In the genomic region with DNA sequence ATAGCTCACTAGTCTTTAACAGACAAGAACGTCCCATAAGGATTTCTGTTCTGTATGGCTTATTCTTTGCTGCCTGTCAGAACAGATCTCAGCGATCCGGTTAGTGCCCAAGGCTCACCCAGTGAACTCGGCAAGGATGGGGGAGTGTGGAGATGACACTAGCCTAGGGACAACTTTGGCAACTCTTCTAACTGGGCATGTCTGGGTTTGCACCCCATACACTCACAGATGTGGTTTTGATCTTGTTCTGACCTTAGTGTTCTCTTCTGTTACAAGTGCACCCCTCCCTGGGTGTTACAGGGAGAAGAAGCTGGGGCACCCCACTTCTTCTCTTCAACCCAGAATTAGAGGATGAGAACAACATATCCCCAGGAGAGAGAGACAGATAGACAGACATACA, we compare ENCODE assay signal across 8 mouse cellular contexts. TPM values are rescaled to one million over a fixed set of nuclear protein-coding genes. Genes with fewer than 3 reads are reported as not detected.
DNase-seq lines count a peak whose midpoint lies in the region; ATAC-seq and TF ChIP-seq lines count a peak whose summit lies in the region.

No protein-coding gene starts in this region.

- no peak for DNase-seq in lung, adult 2 months
- DNase-seq in gastrocnemius, postnatal 14 days = no peak
- no peak for DNase-seq in spleen, postnatal 10 days (ENCODE audit: low spot score in 2 of 2)
- DNase-seq in B cell, adult 2 months = no peak

- ATAC-seq in lung, embryonic 15.5 days (ENCODE audit: borderline replicate concordance, extremely low read depth, low FRiP score, low TSS enrichment) = no peak
- ATAC-seq in forebrain, embryonic 12.5 days (ENCODE audit: low FRiP score) = no peak
- ATAC-seq in limb, embryonic 13.5 days (ENCODE audit: low FRiP score, low read depth) = no peak
- no peak for ATAC-seq in stomach, embryonic 14.5 days (ENCODE audit: insufficient number of reproducible peaks, insufficient read depth, low FRiP score, low read depth)

- WGBS in lung, embryonic 15.5 days = 37% methylated on average over 4 of the region's 4 CpGs
- WGBS in lung, adult 2 months = 38% methylated on average over 4 of the region's 4 CpGs
- WGBS in forebrain, embryonic 12.5 days = 24% methylated on average over 4 of the region's 4 CpGs
- 34% methylated on average over 4 of the region's 4 CpGs for WGBS in limb, embryonic 13.5 days
- 30% methylated on average over 4 of the region's 4 CpGs for WGBS in stomach, embryonic 14.5 days

- no peak for TF ChIP-seq CTCF in lung, adult 2 months (IDR thresholded peaks at IDR 0.05; ENCODE audit: insufficient read depth, low read length)

- TF ChIP-seq POLR2A in lung, adult 2 months (IDR thresholded peaks at IDR 0.05; ENCODE audit: borderline replicate concordance, extremely low read depth, low read depth, low read length) = no peak

- H3K9ac ChIP-seq in lung, embryonic 15.5 days = no peak overlapping the region
- peak overlapping the region; percentile 79 for H3K9ac ChIP-seq in forebrain, embryonic 12.5 days
- H3K9ac ChIP-seq in limb, embryonic 13.5 days = no peak overlapping the region
- H3K9ac ChIP-seq in stomach, embryonic 14.5 days (replicated peaks; ENCODE audit: low read depth, low read length) = no peak overlapping the region

- no peaks in the 10 kb centered on the region for H3K36me3 ChIP-seq in lung, embryonic 15.5 days
- H3K36me3 ChIP-seq in forebrain, embryonic 12.5 days (replicated peaks) = no peaks in the 10 kb centered on the region
- H3K36me3 ChIP-seq in limb, embryonic 13.5 days = no peaks in the 10 kb centered on the region
- no peaks in the 10 kb centered on the region for H3K36me3 ChIP-seq in stomach, embryonic 14.5 days (ENCODE audit: control insufficient read depth, insufficient read depth, low read length)

- no peak overlapping the region for H3K27ac ChIP-seq in lung, embryonic 15.5 days
- no peak overlapping the region for H3K27ac ChIP-seq in forebrain, embryonic 12.5 days
- H3K27ac ChIP-seq in limb, embryonic 13.5 days = no peak overlapping the region
- no peak overlapping the region for H3K27ac ChIP-seq in stomach, embryonic 14.5 days (ENCODE audit: low read length)

- intact Hi-C loops in gastrocnemius, postnatal 14 days (cut with DNase I; ENCODE audit: low total_unique reads) = no loop called here

- H3K27me3 ChIP-seq in lung, embryonic 15.5 days = peaks cover 51% of the 10 kb centered on the region
- H3K27me3 ChIP-seq in forebrain, embryonic 12.5 days = peaks cover 54% of the 10 kb centered on the region
- peaks cover 68% of the 10 kb centered on the region for H3K27me3 ChIP-seq in limb, embryonic 13.5 days
- H3K27me3 ChIP-seq in stomach, embryonic 14.5 days (ENCODE audit: control insufficient read depth, insufficient read depth, low read length) = peaks cover 24% of the 10 kb centered on the region

- peak overlapping the region; percentile 96 for H3K4me2 ChIP-seq in lung, embryonic 15.5 days
- H3K4me2 ChIP-seq in forebrain, embryonic 12.5 days = peak overlapping the region; percentile 94
- peak overlapping the region; percentile 98 for H3K4me2 ChIP-seq in limb, embryonic 13.5 days (replicated peaks)
- peak overlapping the region; percentile 91 for H3K4me2 ChIP-seq in stomach, embryonic 14.5 days (replicated peaks; ENCODE audit: low read depth, low read length)

- H3K4me1 ChIP-seq in lung, embryonic 15.5 days = peaks cover 15% of the 10 kb centered on the region
- H3K4me1 ChIP-seq in lung, adult 2 months (ENCODE audit: control insufficient read depth, insufficient read depth, low read length) = no peaks in the 10 kb centered on the region
- H3K4me1 ChIP-seq in forebrain, embryonic 12.5 days = peaks cover 34% of the 10 kb centered on the region
- H3K4me1 ChIP-seq in limb, embryonic 13.5 days = peaks cover 16% of the 10 kb centered on the region
- H3K4me1 ChIP-seq in stomach, embryonic 14.5 days (ENCODE audit: control insufficient read depth, insufficient read depth, low read length) = no peaks in the 10 kb centered on the region

- H3K4me3 ChIP-seq in lung, embryonic 15.5 days = peak overlapping the region; percentile 53
- H3K4me3 ChIP-seq in lung, adult 2 months (replicated peaks; ENCODE audit: extremely low read depth, low read depth, low read length) = no peak overlapping the region
- peak overlapping the region; percentile 81 for H3K4me3 ChIP-seq in forebrain, embryonic 12.5 days (replicated peaks)
- H3K4me3 ChIP-seq in limb, embryonic 13.5 days = peak overlapping the region; percentile 61
- H3K4me3 ChIP-seq in stomach, embryonic 14.5 days (ENCODE audit: low read depth, low read length) = peak overlapping the region; percentile 51

- H3K9me3 ChIP-seq in lung, embryonic 15.5 days = no peaks in the 10 kb centered on the region
- no peaks in the 10 kb centered on the region for H3K9me3 ChIP-seq in forebrain, embryonic 12.5 days
- H3K9me3 ChIP-seq in limb, embryonic 13.5 days = no peaks in the 10 kb centered on the region
- no peaks in the 10 kb centered on the region for H3K9me3 ChIP-seq in stomach, embryonic 14.5 days (ENCODE audit: control insufficient read depth, low read depth, low read length)

RNA-seq across cellular contexts. Expression of a gene that starts 1.0 kb away (rescaled TPM):
- polyA plus RNA-seq in lung, embryonic 15.5 days (2015; fragmentation: Nextera tagmentation; extraction: Ambion mirVana) = 0.24 and 0.60 TPM in 2 replicates
- 0.06 and 0.09 TPM in 2 replicates for polyA plus RNA-seq in lung, adult 2 months (2012; rRNA removed)
- 4.0 and 4.1 TPM in 2 replicates for polyA plus RNA-seq in forebrain, embryonic 12.5 days (2016; fragmentation: Nextera tagmentation; extraction: Ambion mirVana)
- 1.2 and 1.3 TPM in 2 replicates for polyA plus RNA-seq in limb, embryonic 13.5 days (2015; fragmentation: Nextera tagmentation; extraction: Ambion mirVana)
- polyA plus RNA-seq in stomach, embryonic 14.5 days (2014; fragmentation: Nextera tagmentation; extraction: Ambion mirVana) = 0.95 and 1.0 TPM in 2 replicates
- total RNA-seq in gastrocnemius, postnatal 14 days (2021) = under 1 TPM; 0.41 to 0.55 TPM
